Mouse (Mus musculus): ENCODE data around the gene Stk17b. TPM values are rescaled to one million over a fixed set of nuclear protein-coding genes. Genes with fewer than 3 reads are reported as not detected.
"Not testable (repeated sequence)": the region's sequence is repeated elsewhere in the genome, so short reads cannot be mapped to it uniquely, and the experiment has no call there.

Gene Stk17b
- polyA plus RNA-seq, 1 experiment from 2014 or later, result 15.0 TPM

GRCm38 (mm10) chr1:53772967-53773366 lies 12.1 kb downstream of the Stk17b start:
- 89% methylated on average over 3 of the region's 3 CpGs for WGBS
- no peak overlapping the region for H3K4me3 ChIP-seq (ENCODE audit: low read depth, low read length)
- H3K27ac ChIP-seq (ENCODE audit: low read depth), result no peak overlapping the region
- no peak for TF ChIP-seq CTCF (IDR thresholded peaks at IDR 0.05; ENCODE audit: low read depth)
- H3K4me2 ChIP-seq, result no peak overlapping the region
- H3K4me1 ChIP-seq (ENCODE audit: insufficient read depth), result no peaks in the 10 kb centered on the region
- H3K36me3 ChIP-seq (ENCODE audit: insufficient read depth), result no peaks in the 10 kb centered on the region
- H3K9ac ChIP-seq, result no peak overlapping the region
- ATAC-seq (ENCODE audit: insufficient read depth) (no peak), DNase-seq (no peak)
- H3K27me3 ChIP-seq (ENCODE audit: insufficient read depth, low read length), result no peaks in the 10 kb centered on the region
- H3K9me3 ChIP-seq (ENCODE audit: low read depth, low read length), result no peaks in the 10 kb centered on the region

GRCm38 (mm10) chr1:53771476-53771875 lies 13.5 kb downstream of the Stk17b start:
- H3K27me3 ChIP-seq (ENCODE audit: insufficient read depth, low read length), result no peaks in the 10 kb centered on the region
- no peaks in the 10 kb centered on the region for H3K36me3 ChIP-seq (ENCODE audit: insufficient read depth)
- H3K4me2 ChIP-seq, result no peak overlapping the region
- 86% methylated on average over 6 of the region's 6 CpGs for WGBS
- H3K4me3 ChIP-seq (ENCODE audit: low read depth, low read length), result no peak overlapping the region
- no peaks in the 10 kb centered on the region for H3K4me1 ChIP-seq (ENCODE audit: insufficient read depth)
- H3K27ac ChIP-seq (ENCODE audit: low read depth), result no peak overlapping the region
- DNase-seq, result no peak
- TF ChIP-seq CTCF (IDR thresholded peaks at IDR 0.05; ENCODE audit: low read depth), result no peak
- no peak overlapping the region for H3K9ac ChIP-seq
- H3K9me3 ChIP-seq (ENCODE audit: low read depth, low read length), result no peaks in the 10 kb centered on the region
- no peak for ATAC-seq (ENCODE audit: insufficient read depth)

GRCm38 (mm10) chr1:53766112-53766511 lies 18.9 kb downstream of the Stk17b start:
- Histone ChIP-seq H3K4me1 (ENCODE audit: insufficient read depth) (no peaks in the 10 kb centered on the region), H3K36me3 (ENCODE audit: insufficient read depth) (peaks cover 29% of the 10 kb centered on the region), H3K4me2 (no peak overlapping the region), H3K4me3 (ENCODE audit: low read depth, low read length) (no peak overlapping the region), H3K9ac (no peak overlapping the region), H3K9me3 (ENCODE audit: low read depth, low read length) (no peaks in the 10 kb centered on the region), H3K27me3 (ENCODE audit: insufficient read depth, low read length) (no peaks in the 10 kb centered on the region), H3K27ac (ENCODE audit: low read depth) (no peak overlapping the region)
- no peak for ATAC-seq (ENCODE audit: insufficient read depth)
- no peak for DNase-seq
- no peak for TF ChIP-seq CTCF (IDR thresholded peaks at IDR 0.05; ENCODE audit: low read depth)
- 48% methylated on average over 2 of the region's 2 CpGs for WGBS

- Histone ChIP-seq H3K27me3 (ENCODE audit: insufficient read depth, low read length) (no peaks in the 10 kb centered on the region), H3K27ac (ENCODE audit: low read depth) (no peak overlapping the region), H3K4me2 (no peak overlapping the region), H3K4me3 (ENCODE audit: low read depth, low read length) (no peak overlapping the region), H3K9ac (no peak overlapping the region), H3K36me3 (ENCODE audit: insufficient read depth) (peaks cover 20% of the 10 kb centered on the region), H3K9me3 (ENCODE audit: low read depth, low read length) (no peaks in the 10 kb centered on the region), H3K4me1 (ENCODE audit: insufficient read depth) (no peaks in the 10 kb centered on the region)
- DNase-seq (no peak), ATAC-seq (ENCODE audit: insufficient read depth) (no peak)
- no peak for TF ChIP-seq CTCF (IDR thresholded peaks at IDR 0.05; ENCODE audit: low read depth)
- WGBS, result 81% methylated on average over 4 of the region's 4 CpGs
These were observed 27.7 kb downstream of the Stk17b start for GRCm38 (mm10) chr1:53757316-53757715.

GRCm38 (mm10) chr1:53753501-53753900 lies 31.5 kb downstream of the Stk17b start:
- H3K4me1 ChIP-seq (ENCODE audit: insufficient read depth); H3K27me3 ChIP-seq (ENCODE audit: insufficient read depth, low read length); ATAC-seq (ENCODE audit: insufficient read depth); H3K36me3 ChIP-seq (ENCODE audit: insufficient read depth); H3K9ac ChIP-seq; H3K4me2 ChIP-seq; H3K27ac ChIP-seq (ENCODE audit: low read depth); H3K4me3 ChIP-seq (ENCODE audit: low read depth, low read length); H3K9me3 ChIP-seq (ENCODE audit: low read depth, low read length); DNase-seq: not testable (repeated sequence)
- WGBS, result 90% methylated on average over 2 of the region's 2 CpGs

GRCm38 (mm10) chr1:53751144-53751543 lies 33.9 kb downstream of the Stk17b start:
- no peak overlapping the region for H3K4me2 ChIP-seq
- no peaks in the 10 kb centered on the region for H3K36me3 ChIP-seq (ENCODE audit: insufficient read depth)
- no peaks in the 10 kb centered on the region for H3K27me3 ChIP-seq (ENCODE audit: insufficient read depth, low read length)
- no peak overlapping the region for H3K4me3 ChIP-seq (ENCODE audit: low read depth, low read length)
- WGBS, result 75% methylated on average over 1 of the region's 1 CpGs
- no peaks in the 10 kb centered on the region for H3K9me3 ChIP-seq (ENCODE audit: low read depth, low read length)
- TF ChIP-seq CTCF (IDR thresholded peaks at IDR 0.05; ENCODE audit: low read depth), result no peak
- no peak overlapping the region for H3K9ac ChIP-seq
- no peak for DNase-seq
- no peak for ATAC-seq (ENCODE audit: insufficient read depth)
- H3K4me1 ChIP-seq (ENCODE audit: insufficient read depth), result no peaks in the 10 kb centered on the region
- H3K27ac ChIP-seq (ENCODE audit: low read depth), result no peak overlapping the region

- H3K27me3 ChIP-seq (ENCODE audit: insufficient read depth, low read length); H3K4me3 ChIP-seq (ENCODE audit: low read depth, low read length); H3K9ac ChIP-seq; H3K27ac ChIP-seq (ENCODE audit: low read depth); H3K4me1 ChIP-seq (ENCODE audit: insufficient read depth); ATAC-seq (ENCODE audit: insufficient read depth); DNase-seq; H3K4me2 ChIP-seq; H3K9me3 ChIP-seq (ENCODE audit: low read depth, low read length); H3K36me3 ChIP-seq (ENCODE audit: insufficient read depth): not testable (repeated sequence)
- 87% methylated on average over 7 of the region's 7 CpGs for WGBS
These were observed 34.3 kb downstream of the Stk17b start for GRCm38 (mm10) chr1:53750697-53751096.

GRCm38 (mm10) chr1:53749881-53750385 lies 35.1 kb downstream of the Stk17b start:
- 80% methylated on average over 1 of the region's 1 CpGs for WGBS

More at GRCm38 (mm10) chr1:53749881-53750385, 35.1 kb downstream of the Stk17b start:
- not testable (repeated sequence) for H3K27me3 ChIP-seq (ENCODE audit: insufficient read depth, low read length); H3K4me2 ChIP-seq; H3K9me3 ChIP-seq (ENCODE audit: low read depth, low read length); H3K36me3 ChIP-seq (ENCODE audit: insufficient read depth); H3K4me1 ChIP-seq (ENCODE audit: insufficient read depth); H3K4me3 ChIP-seq (ENCODE audit: low read depth, low read length); ATAC-seq (ENCODE audit: insufficient read depth); H3K9ac ChIP-seq; DNase-seq; H3K27ac ChIP-seq (ENCODE audit: low read depth)
